Mouse (Mus musculus) cerebellum, postnatal 36 days (tissue): ENCODE results near the gene Nup214.
A peak's percentile ranks its signal among the peaks of the same experiment; 100 is the strongest.
"Not testable (repeated sequence)": the region's sequence is repeated elsewhere in the genome, so short reads cannot be mapped to it uniquely, and the experiment has no call there.

Experiments
- DNase-seq, 2 experiments: peaks; one replicate each; pipeline ENCODE4 v3.0.0; 2021 to 2022; ENCODE audit warnings: mixed read lengths in 2 of 2

Gene Nup214

DNA sequence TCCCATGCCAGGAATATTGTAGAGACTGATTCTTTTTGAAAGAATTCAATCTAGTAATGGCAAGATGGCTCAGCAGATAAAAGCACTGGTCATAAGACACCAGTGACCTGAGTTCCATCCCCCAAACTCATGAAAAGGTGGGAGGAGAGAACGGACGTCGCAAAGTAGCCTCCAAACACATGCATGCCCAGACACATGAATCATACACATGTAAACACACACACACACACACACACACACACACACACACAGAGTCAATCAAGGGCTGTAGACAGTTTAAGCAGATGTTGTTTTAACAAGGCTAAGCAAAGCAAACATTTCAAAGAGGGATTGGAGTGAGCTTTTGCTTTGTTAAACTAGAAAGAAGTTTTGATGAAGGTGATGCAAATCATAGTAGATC is 10.0 kb upstream of the Nup214 start:
- no peak for DNase-seq

DNA sequence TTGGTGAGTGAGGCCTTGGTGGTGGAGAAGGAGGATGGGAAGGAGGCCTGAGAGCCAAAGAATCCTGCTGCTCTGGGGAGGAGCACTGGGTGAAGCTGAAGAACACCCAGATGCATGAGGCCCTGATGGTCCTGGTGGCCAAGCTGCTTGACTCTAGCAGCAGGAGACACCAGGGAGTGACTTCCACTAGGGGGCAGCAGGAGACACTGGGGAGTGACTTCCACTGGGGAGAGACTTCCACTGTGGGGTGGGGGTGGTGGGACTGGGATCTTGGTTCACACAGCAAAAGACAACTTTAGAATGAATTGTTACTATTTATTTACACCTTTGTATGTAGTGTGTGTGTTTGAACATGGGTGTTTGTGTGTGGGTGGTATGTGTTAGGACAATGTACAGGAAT is 9.1 kb upstream of the Nup214 start:
- DNase-seq: peak in 1 of 2 experiments; percentile 23

DNA sequence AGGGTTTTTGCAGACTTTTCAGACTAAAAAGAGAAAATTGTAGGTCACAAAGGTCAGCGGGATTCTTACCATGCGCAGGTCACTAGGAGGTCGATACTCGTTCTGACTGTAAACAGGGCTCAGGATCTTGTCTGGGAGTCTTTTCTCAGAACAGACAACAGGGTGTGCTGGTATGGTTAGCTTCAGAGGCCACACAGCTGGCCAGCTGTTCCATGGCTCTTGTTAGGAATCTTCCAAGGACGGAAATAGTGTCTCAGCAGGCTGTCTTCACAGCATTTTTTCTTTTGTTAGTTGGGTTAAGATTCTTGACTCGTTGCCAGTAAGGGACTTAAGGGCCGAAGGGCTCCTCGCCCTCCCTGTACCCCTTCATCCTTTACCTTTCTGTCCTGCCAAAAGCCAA is 7.4 kb upstream of the Nup214 start:
- DNase-seq: no peak

DNA sequence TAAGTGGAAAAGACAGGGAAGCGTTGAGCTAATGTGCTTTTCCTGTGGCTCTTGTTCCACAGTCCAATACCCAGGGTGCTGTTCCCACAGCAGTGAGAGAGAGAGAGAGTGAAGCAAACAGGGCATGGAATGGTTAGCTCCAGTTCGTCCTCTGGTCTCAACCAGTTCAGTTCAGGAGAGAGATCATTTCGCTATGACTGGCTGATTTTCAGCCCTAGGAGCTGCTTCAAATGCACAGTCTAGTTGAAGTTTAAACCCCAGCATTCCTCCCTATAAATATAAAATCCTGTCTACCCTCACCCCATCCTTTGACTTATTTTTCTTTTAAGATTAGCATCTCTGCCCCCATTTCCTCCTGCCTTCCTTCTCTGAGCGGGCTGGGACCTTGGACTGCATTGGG is 1.6 kb upstream of the Nup214 start:
- DNase-seq: no peak

DNA sequence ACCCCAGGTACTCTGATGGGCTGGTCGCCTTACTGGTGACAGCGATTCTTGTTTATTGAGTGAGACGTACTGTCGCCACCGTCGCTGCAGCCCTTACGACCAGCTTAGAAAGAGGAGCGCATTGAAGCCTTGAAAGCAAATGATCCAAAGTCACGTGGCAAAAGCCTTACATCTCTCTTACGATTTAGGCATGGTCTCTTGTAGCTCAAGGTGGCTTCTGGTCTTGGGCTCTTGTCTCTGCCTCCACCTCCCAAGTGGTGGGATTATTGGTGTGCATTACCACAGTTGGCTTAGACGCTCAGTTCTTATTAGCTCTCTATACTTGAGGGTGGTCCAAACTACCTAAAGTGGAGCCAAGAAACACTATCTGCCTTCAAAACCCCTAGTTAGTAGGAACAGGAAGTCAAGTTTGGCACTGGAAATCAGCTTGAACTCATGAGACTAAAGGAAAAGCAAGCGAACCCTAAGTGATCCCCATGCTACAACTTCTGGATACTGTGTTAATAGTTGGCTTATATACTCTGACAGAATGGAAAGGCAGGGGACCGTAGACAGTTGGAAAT is 654 bp downstream of the Nup214 start:
- DNase-seq: no peak

DNA sequence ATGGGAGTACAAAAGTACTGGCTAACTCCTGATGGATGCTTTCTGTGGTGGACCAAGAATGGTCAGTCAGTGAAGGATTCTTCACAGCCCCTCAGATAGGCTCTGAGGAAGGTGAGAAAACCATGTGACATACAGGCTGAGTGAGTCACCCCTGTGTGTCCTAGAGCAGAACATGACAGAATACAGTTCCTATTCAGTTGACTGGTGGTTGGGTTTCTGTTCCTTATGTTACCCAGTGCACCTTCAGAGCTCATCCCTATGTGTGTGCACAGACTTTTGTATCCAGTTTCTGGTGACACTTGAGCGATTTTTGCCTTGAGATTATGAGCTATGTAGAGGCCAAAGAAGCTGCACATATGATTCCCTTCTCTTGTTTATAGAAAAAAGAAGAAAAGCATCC is 13.5 kb downstream of the Nup214 start:
- no peak for DNase-seq

DNA sequence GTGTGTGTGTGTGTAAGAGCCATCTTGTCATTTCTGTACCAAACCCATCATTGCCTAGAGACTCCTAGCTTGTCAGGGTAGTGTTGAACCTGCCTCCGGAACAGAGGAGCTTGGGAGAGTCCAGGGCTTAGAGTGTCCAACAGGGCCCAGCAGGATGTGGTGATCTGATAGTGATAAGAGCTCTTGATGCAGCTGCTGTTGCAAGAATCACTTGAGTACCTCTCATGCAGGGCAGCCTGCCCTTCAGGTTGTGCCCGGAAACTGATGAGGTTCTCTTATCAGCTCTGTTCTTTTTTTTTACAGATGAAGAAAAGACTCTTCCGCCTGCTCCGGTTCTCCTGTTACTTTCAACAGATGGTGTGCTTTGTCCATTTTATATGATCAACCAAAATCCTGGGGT is 16.7 kb downstream of the Nup214 start:
- DNase-seq: no peak

DNA sequence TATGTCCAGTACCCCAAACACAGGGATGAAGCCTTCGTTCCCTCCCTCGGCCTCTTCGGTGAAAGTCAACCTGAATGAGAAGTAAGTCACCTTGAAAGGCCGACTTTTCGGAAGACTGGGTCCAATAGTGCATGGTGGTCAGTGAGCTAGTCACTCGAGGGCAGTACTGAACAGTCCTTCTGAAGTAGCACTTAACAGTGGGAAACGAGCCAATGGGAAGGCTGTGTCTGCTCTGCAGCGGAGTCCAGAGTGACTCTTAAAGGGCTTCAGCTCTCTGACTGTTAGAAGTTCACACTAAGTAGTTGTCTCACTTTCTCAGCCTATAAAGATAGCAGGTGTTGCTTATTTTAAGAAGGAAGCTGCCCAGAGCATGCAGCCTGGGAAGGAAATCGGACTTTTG is 20.7 kb downstream of the Nup214 start:
- DNase-seq: no peak

DNA sequence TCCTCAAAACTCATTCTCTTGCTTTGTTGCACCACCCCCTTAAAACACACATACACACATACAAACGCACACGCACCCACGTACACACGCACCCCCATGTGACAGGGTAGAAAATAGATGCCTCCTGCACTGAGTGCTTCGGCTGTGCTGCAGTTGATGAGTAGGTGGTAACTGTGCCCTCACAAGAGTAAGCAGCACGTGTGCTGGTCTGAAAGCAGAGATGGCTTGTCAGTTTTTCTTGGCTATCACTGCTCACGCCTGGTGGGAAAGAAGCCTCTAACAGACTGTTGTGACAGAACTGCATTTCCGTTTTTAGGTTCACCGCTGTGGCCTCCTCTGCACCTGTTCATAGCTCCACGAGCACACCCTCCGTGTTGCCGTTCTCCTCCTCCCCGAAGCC is 21.8 kb downstream of the Nup214 start:
- no peak for DNase-seq

DNA sequence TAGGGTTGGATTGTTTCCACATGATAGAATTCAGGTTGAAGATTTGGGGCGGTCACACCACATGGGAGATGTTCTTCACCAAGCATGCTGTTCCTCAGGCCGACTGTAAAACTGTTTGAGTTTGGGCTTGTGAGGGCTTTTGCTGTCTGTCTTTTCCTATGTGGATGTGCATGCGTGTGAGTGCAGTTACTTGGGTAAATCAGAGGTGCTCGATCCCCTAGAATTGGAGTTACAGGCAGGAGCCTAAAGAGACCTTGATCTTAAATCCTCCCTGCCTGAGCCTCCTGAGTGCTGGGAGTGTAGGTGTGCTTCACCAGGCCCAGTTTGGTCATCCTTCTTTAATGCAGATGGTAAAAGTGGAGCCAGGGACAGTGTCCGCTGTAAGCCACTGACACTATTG is 23.3 kb downstream of the Nup214 start:
- DNase-seq: no peak

DNA sequence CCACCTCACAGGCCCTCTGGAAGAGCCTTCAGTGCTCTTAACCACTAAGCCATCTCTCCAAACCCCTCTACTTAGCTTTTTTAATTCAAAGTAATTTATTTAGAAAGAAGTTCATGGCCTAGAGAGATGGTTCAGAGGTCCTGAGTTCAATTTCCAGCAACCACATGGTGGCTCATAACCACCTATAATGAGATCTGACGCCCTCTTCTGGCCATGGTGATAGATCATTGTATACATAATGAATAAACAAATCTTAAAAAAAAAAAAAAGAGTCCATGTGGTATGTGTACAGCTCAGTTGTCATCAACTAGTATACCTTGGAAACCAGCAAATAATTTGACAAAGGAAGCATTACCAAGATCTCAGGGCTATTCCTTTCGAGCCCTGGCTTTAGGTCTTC is 24.2 kb downstream of the Nup214 start:
- no peak for DNase-seq

DNA sequence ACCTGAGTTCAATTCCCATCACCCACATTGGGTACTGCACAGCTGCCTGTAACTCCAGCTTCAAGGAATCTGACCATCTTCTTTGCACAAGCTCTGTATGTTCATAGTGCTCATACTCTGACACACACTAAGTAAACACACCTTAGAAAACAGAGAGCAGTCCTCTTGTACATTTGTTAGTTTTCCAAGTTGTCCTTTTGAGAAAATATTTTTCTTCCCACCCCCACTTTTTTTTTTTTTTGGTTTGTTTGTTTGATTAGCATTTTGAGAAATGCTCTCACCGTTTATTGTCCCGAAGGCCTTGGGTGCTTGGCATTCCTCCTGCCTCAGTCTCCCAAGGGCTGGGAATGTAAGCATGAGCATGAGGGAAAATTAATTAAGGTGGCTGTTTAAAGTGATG is 34.1 kb downstream of the Nup214 start:
- DNase-seq: no peak

DNA sequence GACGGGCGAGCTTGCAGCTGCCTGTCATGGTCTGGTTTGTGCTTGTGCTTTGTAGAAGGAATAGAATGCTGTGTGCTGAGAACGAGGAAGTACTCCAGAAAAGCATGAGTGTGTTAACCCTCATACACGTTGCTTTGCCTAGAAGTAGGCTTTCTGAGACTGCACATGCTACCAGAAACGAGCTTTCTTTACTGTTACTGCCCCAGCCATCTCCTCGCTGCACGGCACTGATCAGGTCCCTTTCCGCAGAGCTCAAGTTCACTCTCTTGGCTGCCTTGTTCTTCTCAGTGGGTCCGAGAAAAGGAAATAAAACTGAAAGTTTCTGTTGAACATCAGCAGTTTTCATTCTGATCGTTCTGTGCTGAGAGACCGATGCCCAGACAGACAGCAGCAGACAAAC is 34.5 kb downstream of the Nup214 start:
- DNase-seq: no peak

DNA sequence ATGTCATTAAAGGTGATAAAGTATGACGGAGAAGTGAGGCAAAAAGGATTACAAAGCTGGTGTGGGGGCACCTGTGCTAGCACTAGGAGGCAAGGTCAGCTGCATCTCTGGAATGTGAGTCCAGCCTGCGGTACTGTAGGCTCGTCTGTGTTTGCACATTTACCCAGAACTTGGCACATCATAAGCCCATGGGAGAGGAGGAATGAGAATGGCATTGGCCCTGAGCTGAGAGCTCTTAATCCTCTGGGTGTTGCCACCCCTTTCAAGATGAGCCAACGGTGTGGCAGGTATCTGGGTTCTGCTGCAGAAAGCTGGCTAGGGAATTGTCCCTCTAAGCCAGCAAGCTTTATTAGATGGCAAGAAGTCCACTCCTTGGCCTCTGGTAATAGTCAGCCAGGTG is 45.5 kb downstream of the Nup214 start:
- DNase-seq: no peak

DNA sequence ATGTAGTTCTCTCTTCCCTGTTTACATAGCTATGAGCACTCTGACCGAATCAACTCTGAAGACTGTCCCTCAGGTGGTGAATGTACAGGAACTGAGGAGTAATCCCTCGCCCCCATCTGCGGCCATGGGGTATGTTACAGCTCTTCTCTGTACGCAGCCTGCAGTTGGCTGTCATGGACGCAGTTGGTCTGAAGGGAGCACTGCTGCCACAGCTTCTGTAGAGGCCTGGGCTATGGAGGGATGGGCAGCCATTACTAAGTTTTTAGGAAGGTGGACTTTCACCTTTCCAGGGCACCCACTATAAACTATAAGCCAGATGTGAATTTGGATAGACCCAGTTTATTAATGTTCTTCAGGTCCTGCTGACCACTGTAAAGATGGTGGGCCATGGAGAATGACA is 46.0 kb downstream of the Nup214 start:
- DNase-seq: no peak

DNA sequence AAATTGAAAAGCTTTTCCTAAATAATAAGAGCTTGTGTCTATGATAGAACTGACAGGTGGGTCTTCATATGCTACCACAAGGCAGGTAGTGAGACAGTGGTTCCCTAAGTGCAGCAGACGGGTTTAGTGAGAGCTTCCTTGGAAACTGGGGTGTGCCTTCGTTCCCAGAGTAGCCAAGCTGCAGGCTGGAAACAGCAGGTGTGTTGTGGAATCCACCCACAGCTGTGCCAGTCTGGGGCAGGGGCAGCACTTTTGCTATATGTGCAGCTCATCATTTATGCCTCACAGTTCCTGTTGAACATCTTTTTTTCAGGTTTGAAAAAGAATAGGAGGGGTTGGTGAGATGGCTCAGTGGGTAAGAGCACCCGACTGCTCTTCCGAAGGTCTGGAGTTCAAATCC is 50.1 kb downstream of the Nup214 start:
- DNase-seq: no peak

DNA sequence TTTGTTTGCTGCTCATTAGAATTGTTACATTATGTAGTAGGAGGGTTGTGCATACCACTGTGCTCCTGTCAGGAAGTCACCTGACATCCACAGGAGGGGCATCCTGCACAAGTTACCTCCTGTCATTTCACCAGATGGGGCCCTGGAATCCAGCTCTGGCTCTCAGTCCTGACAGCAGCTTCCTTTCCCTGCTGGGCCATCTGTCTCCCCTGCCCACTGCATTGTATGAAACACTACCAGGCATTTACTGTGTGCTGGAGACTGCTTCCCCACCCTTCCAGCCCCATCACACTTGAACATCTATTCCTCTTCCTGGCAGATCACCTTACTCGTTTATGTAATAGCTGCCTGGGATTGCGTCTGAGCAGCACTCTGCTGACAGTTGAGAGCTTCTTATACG is 55.4 kb downstream of the Nup214 start:
- peak; percentile 37 to 40 for DNase-seq

DNA sequence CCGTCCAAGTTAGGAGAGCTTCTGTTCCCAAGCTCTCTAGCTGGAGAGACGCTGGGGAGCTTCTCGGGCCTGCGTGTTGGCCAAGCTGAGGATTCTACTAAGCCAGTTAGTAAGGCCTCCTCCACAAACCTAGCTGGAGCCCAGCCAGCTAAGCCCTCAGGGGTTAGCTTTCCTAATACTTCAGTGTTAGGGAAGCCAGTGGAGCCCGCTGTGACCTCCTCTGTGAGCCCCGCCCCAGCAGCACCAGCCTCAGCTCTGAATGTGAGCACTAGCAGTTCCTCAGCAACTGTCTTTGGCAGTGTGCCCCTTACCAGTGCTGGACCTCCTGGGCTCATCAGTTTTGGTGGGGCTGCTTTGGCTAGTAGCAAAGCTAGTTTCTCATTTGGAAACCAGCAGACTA is 59.2 kb downstream of the Nup214 start:
- peak in 1 of 2 experiments; percentile 26 for DNase-seq

DNA sequence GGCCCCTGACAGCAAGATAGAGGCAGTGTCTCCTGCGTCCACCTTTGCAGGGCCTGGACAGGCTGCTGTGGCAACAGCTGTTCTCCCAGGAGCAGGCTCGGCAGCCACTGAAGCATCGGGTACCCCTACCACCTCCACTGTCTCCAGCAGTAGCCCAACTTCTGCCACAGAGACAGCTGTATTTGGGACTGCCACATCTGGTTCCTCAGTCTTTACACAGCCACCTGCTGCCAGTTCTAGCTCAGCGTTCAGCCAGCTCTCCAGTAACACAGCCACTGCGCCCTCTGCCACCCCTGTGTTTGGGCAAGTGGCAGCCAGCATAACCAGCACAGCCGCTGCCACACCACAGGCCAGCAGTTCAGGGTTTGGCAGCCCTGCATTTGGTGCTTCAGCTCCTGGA is 60.0 kb downstream of the Nup214 start:
- no peak for DNase-seq

DNA sequence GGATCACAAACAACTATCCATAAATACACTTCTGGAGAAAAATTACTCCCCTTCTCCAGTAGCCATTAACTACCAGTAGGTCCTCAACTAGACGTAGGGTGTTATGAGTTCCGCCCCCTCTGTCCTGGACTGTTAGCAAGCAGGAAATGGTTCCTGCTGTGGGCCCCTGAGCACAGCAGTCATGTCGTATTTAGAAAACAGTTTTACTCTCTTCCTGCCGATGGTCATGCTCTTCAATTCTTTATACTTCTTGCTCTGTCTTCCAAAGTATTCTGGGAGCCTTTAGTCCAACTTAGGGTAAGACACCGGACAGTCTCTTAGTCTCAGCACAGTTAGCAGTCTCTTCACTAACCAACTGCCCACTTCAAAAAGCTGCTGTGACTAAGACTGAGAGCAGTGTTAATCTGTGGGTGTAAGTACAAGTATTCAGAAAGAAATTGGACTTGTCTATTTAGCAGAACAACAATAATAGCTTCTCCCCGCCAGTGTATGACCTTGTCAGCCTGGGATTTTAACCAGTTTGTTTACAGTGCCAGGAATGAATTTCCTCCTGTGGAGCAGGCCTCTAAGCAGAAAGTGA is 63.1 kb downstream of the Nup214 start:
- DNase-seq: no peak

DNA sequence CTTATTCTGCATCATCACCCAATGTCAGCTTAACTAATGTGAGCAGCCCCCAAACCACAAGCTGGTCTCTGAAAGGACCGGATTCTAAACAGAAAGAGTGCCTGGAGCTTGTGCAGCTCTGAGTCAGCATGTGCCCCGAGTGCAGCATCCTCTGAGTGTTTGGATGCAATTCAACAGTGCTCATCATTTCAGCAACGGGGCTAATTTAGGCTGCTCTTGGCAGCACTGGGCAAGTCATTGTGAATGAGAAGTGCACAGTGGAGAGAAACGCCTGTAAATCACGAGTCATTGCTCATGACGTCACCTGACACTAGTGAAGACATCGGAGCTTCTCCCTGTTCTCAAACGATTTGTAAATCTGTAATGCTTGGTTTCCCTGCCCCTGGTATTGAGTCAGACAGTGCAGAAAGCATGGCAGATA is 64.4 kb downstream of the Nup214 start:
- peak; percentile 37 to 55 for DNase-seq

DNA sequence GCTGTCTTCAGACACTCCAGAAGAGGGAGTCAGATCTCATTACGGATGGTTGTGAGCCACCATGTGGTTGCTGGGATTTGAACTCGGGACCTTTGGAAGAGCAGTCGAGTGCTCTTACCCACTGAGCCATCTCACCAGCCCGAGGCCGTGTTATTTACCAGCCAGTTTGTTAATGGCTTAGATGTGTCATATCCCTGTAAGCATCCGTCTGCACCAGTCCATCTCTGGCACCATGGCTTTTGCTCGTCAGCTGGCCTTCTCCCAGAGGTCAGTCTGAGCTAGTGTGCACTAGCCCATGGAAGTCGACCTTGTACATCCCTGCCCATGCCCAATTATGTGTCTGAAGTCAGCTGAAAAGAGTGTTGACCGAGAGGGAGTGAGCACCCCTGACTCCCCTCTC is 66.4 kb downstream of the Nup214 start:
- not testable (repeated sequence) for DNase-seq

DNA sequence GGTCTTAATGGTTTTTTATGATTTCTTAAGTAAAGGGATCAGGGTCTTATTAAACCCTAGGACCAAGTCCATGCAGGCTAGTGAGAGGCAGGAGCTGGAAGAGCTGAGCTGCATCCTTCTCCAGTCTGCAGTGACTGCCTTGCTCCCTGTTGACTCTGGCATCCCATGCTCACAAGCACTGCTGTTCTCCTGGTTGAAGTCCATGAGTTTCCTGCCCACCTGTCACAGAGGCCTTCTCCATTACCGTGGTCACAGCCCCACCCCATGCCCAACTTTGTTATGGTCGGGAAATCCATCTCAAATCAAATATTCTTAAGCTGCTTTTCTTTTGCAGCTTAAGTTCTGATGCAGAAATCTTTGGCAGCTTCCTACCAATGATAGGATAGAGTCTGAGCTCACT is 66.9 kb downstream of the Nup214 start:
- DNase-seq: no peak

DNA sequence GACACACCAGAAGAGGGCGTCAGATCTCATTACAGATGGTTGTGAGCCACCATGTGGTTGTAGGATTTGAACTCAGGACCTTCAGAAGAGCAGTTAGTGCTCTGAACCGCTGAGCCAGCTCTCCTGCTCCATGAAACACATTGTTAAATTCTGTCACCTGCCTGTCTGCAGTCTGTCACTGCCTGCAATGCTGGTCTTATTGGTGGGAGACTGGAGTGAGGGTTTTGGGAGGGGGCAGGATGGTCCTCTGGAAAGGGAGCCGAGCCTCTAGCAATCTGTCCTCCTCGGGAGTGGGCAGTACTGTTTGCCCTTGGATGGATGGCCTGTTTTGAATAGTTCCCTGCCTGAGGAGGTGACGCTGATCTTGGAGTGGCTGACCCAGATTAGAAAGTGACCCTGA is 69.6 kb downstream of the Nup214 start:
- DNase-seq: no peak

DNA sequence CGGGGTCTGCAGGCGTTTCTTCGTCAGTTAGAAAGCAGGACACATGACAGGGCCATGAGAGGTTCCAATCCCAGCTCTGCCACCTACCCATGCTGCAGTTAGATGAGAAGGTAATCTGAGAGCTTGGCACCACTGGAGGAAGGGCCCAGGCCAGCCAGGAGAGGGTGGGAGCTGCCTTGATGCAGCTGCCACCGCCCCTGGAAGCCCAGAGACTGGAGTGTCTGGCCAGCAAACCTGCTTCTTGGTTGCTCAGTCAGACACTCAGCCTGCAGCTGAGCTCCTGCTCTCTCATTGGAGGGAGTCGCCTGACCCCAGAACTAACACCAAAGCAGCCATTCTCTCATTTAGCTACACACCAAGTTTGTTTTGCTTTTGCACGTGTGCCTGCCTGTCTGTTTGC is 71.1 kb downstream of the Nup214 start:
- DNase-seq: no peak
